Mouse (Mus musculus): ENCODE data around the gene Myo1f.
A peak's percentile ranks its signal among the peaks of the same experiment; 100 is the strongest.
"Not testable (repeated sequence)": the region's sequence is repeated elsewhere in the genome, so short reads cannot be mapped to it uniquely, and the experiment has no call there.

Myo1f gene

GRCm38 (mm10) chr17:33586011-33586410 is 30.5 kb downstream of the Myo1f start:
- no peak for DNase-seq

GRCm38 (mm10) chr17:33597271-33597670 is 41.8 kb downstream of the Myo1f start:
- no peak for DNase-seq

GRCm38 (mm10) chr17:33598506-33598905 is 43.0 kb downstream of the Myo1f start:
- no peak for DNase-seq

- DNase-seq = no peak
Observed at GRCm38 (mm10) chr17:33599836-33600475, 44.4 kb downstream of the Myo1f start.

GRCm38 (mm10) chr17:33600831-33601230 is 45.3 kb downstream of the Myo1f start:
- no peak for DNase-seq

- no peak for DNase-seq
Observed at GRCm38 (mm10) chr17:33601947-33602346, 46.4 kb downstream of the Myo1f start.

GRCm38 (mm10) chr17:33607273-33607672 is 51.8 kb downstream of the Myo1f start:
- no peak for DNase-seq

GRCm38 (mm10) chr17:33610548-33610947 is 55.0 kb downstream of the Myo1f start:
- no peak for DNase-seq

GRCm38 (mm10) chr17:33613726-33614125 is 58.2 kb downstream of the Myo1f start:
- DNase-seq = not testable (repeated sequence)

- no peak for DNase-seq
Observed at GRCm38 (mm10) chr17:33627281-33627680, 71.8 kb downstream of the Myo1f start.

- DNase-seq = peak; percentile 88
Observed at GRCm38 (mm10) chr17:33628621-33629486, 73.3 kb downstream of the Myo1f start, which contains the start of gene Zfp414. Gene Zfp414, plus strand, starts transcription at chr17:33629090.

GRCm38 (mm10) chr17:33629487-33630125 is 74.1 kb downstream of the Myo1f start:
- DNase-seq = no peak

- DNase-seq = no peak
Observed at GRCm38 (mm10) chr17:33630171-33630895, 74.8 kb downstream of the Myo1f start.

- DNase-seq = no peak
Observed at GRCm38 (mm10) chr17:33631236-33631635, 75.7 kb downstream of the Myo1f start.

- no peak for DNase-seq
Observed at GRCm38 (mm10) chr17:33631796-33632195, 76.3 kb downstream of the Myo1f start.

GRCm38 (mm10) chr17:33637038-33637437 is 81.5 kb downstream of the Myo1f start:
- no peak for DNase-seq

- DNase-seq = no peak
Observed at GRCm38 (mm10) chr17:33637516-33638276, 82.2 kb downstream of the Myo1f start, which contains the start of gene Pram1. Gene Pram1, plus strand, starts transcription at chr17:33638056.

GRCm38 (mm10) chr17:33639743-33640142 is 84.2 kb downstream of the Myo1f start:
- DNase-seq = no peak

GRCm38 (mm10) chr17:33644068-33644467 is 88.6 kb downstream of the Myo1f start:
- no peak for DNase-seq

- no peak for DNase-seq
Observed at GRCm38 (mm10) chr17:33645073-33645472, 89.6 kb downstream of the Myo1f start.

GRCm38 (mm10) chr17:33649781-33650475 is 94.4 kb downstream of the Myo1f start:
- no peak for DNase-seq
